Mouse (Mus musculus): ENCODE data around the gene Dnajc15. TPM values are rescaled to one million over a fixed set of nuclear protein-coding genes. Genes with fewer than 3 reads are reported as not detected.

Dnajc15 gene
- polyA plus RNA-seq, 1 experiment from 2014 or later = 131 TPM

DNA sequence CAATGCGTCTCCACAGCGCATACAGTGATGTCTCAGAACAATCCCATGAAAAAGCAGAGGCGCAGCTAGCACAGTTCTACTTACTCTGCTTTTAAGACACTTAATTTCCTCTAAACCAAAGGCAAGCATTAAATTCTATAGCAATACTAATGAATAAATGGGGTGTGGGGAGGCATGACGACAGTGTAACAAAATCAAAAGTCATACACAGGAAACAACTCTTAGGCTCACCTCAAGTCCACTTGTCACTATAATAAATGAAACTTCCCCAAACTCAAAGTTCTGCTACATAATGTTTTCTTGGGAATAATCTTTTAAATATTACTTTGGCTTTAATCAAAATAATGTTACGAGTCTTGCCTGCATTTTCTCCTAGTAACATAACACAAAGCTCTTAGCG is 10.4 kb downstream of the Dnajc15 start:
- H3K27ac ChIP-seq (ENCODE audit: low read length) = no peak overlapping the region
- no peaks in the 10 kb centered on the region for H3K36me3 ChIP-seq (ENCODE audit: insufficient read depth, low read length)
- no peaks in the 10 kb centered on the region for H3K4me1 ChIP-seq (ENCODE audit: insufficient read depth, low read length)
- no peak overlapping the region for H3K9ac ChIP-seq (replicated peaks; ENCODE audit: low read length)
- 87% methylated on average over 6 of the region's 6 CpGs for WGBS
- ATAC-seq (ENCODE audit: low FRiP score, low TSS enrichment) = no peak
- no peaks in the 10 kb centered on the region for H3K27me3 ChIP-seq (ENCODE audit: insufficient read depth, low read length)
- H3K9me3 ChIP-seq (ENCODE audit: low read length) = no peaks in the 10 kb centered on the region
- no peak overlapping the region for H3K4me3 ChIP-seq (ENCODE audit: low read length)
- H3K4me2 ChIP-seq (replicated peaks; ENCODE audit: low read depth, low read length) = no peak overlapping the region

DNA sequence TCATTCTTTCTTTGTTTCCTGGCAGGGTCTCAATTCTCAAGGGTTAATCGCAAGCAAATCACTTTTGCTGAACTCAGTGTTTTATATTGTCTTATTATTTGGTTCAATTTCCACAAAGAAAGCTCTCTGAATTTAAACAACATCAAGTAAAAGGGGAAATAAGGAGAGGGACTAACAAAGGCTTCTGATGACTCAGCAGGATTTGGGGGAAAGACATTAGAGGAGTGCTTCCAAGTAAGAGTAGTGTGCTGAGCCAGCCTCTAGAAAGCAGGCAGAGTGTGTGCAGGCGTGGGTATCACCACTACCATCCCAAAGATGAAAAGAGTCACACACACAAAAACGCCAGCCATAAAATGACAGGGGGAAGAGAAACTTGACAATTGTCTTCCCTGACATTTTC is 10.9 kb downstream of the Dnajc15 start:
- Histone ChIP-seq H3K4me3 (ENCODE audit: low read length) (no peak overlapping the region), H3K9me3 (ENCODE audit: low read length) (no peaks in the 10 kb centered on the region), H3K27ac (ENCODE audit: low read length) (no peak overlapping the region), H3K27me3 (ENCODE audit: insufficient read depth, low read length) (no peaks in the 10 kb centered on the region), H3K4me1 (ENCODE audit: insufficient read depth, low read length) (no peaks in the 10 kb centered on the region), H3K36me3 (ENCODE audit: insufficient read depth, low read length) (no peaks in the 10 kb centered on the region), H3K4me2 (replicated peaks; ENCODE audit: low read depth, low read length) (no peak overlapping the region), H3K9ac (replicated peaks; ENCODE audit: low read length) (no peak overlapping the region)
- ATAC-seq (ENCODE audit: low FRiP score, low TSS enrichment) = no peak
- WGBS = 90% methylated on average over 3 of the region's 3 CpGs

- no peak overlapping the region for H3K4me2 ChIP-seq (replicated peaks; ENCODE audit: low read depth, low read length)
- no peaks in the 10 kb centered on the region for H3K36me3 ChIP-seq (ENCODE audit: insufficient read depth, low read length)
- H3K27ac ChIP-seq (ENCODE audit: low read length) = no peak overlapping the region
- H3K9me3 ChIP-seq (ENCODE audit: low read length) = no peaks in the 10 kb centered on the region
- H3K9ac ChIP-seq (replicated peaks; ENCODE audit: low read length) = no peak overlapping the region
- ATAC-seq (ENCODE audit: low FRiP score, low TSS enrichment) = no peak
- H3K27me3 ChIP-seq (ENCODE audit: insufficient read depth, low read length) = no peaks in the 10 kb centered on the region
- H3K4me3 ChIP-seq (ENCODE audit: low read length) = no peak overlapping the region
- H3K4me1 ChIP-seq (ENCODE audit: insufficient read depth, low read length) = no peaks in the 10 kb centered on the region
- 45% methylated on average over 5 of the region's 5 CpGs for WGBS
Observed at GRCm38 (mm10) chr14:77860841-77861560, 13.9 kb downstream of the Dnajc15 start.

GRCm38 (mm10) chr14:77859894-77860293 is 15.0 kb downstream of the Dnajc15 start:
- no peak for ATAC-seq (ENCODE audit: low FRiP score, low TSS enrichment)

DNA sequence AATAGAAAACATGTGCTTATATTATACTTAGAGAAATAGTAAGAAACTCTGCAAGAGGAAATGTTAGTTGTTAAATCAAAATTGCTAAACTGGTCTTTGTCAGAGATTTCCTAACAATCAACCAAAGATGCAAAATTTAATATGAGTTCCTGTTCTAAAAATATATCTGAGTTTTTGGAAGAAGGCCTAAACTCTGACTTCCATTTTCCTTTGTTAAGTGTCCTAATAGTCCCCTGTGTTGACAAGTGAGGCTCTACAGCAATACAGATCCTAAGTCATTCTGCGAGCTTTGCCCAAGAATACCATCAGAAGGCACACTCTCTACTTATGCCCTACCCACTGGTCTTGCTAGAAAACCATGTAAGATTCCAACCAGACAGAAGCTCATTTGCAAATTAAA is 21.0 kb downstream of the Dnajc15 start:
- H3K9me3 ChIP-seq (ENCODE audit: low read length) = no peaks in the 10 kb centered on the region
- H3K36me3 ChIP-seq (ENCODE audit: insufficient read depth, low read length) = peaks cover 10% of the 10 kb centered on the region
- H3K27me3 ChIP-seq (ENCODE audit: insufficient read depth, low read length) = no peaks in the 10 kb centered on the region
- no peak overlapping the region for H3K27ac ChIP-seq (ENCODE audit: low read length)
- 71% methylated on average over 1 of the region's 1 CpGs for WGBS
- ATAC-seq (ENCODE audit: low FRiP score, low TSS enrichment) = no peak
- no peak overlapping the region for H3K4me3 ChIP-seq (ENCODE audit: low read length)
- H3K9ac ChIP-seq (replicated peaks; ENCODE audit: low read length) = no peak overlapping the region
- no peaks in the 10 kb centered on the region for H3K4me1 ChIP-seq (ENCODE audit: insufficient read depth, low read length)
- H3K4me2 ChIP-seq (replicated peaks; ENCODE audit: low read depth, low read length) = no peak overlapping the region

More at GRCm38 (mm10) chr14:77859894-77860293, 15.0 kb downstream of the Dnajc15 start:
- Histone ChIP-seq H3K4me2 (replicated peaks; ENCODE audit: low read depth, low read length) (no peak overlapping the region), H3K9ac (replicated peaks; ENCODE audit: low read length) (no peak overlapping the region), H3K4me1 (ENCODE audit: insufficient read depth, low read length) (no peaks in the 10 kb centered on the region), H3K27me3 (ENCODE audit: insufficient read depth, low read length) (no peaks in the 10 kb centered on the region), H3K27ac (ENCODE audit: low read length) (no peak overlapping the region), H3K9me3 (ENCODE audit: low read length) (no peaks in the 10 kb centered on the region), H3K4me3 (ENCODE audit: low read length) (no peak overlapping the region), H3K36me3 (ENCODE audit: insufficient read depth, low read length) (0 out of 2 replicates have a peak, but pooled peaks cover 2% of the 10 kb centered on the region)
- WGBS = 88% methylated on average over 1 of the region's 1 CpGs

GRCm38 (mm10) chr14:77849852-77850251 is 25.1 kb downstream of the Dnajc15 start:
- ATAC-seq (ENCODE audit: low FRiP score, low TSS enrichment) = peak; percentile 35; the same call in 1 of the 2 replicates
- Histone ChIP-seq H3K36me3 (ENCODE audit: insufficient read depth, low read length) (peaks cover 8% of the 10 kb centered on the region), H3K27me3 (ENCODE audit: insufficient read depth, low read length) (no peaks in the 10 kb centered on the region), H3K4me1 (ENCODE audit: insufficient read depth, low read length) (peaks cover 12% of the 10 kb centered on the region), H3K9ac (replicated peaks; ENCODE audit: low read length) (no peak overlapping the region), H3K27ac (ENCODE audit: low read length) (no peak overlapping the region), H3K4me2 (replicated peaks; ENCODE audit: low read depth, low read length) (no peak overlapping the region), H3K4me3 (ENCODE audit: low read length) (no peak overlapping the region), H3K9me3 (ENCODE audit: low read length) (no peaks in the 10 kb centered on the region)
- WGBS = 69% methylated on average over 7 of the region's 7 CpGs

DNA sequence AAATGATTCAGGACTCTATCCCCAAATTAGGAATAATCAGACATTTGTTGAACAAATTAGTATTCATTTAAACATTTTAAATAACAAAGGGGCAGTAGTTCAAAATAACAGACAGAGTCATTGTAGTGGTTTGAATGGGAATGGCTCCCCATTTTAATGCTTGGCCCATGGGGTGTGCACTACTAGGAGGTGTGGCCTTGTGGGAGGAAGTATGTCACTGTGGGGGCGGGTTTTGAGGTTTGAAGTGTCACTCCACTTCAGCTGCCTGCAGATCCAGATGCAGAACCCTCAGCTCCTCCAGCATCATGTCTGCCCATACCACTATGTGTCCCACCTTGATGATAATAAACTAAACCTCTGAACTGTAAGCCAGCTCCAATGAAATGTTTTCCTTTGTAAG is 26.6 kb downstream of the Dnajc15 start:
- no peak overlapping the region for H3K4me2 ChIP-seq (replicated peaks; ENCODE audit: low read depth, low read length)
- peaks cover 12% of the 10 kb centered on the region for H3K4me1 ChIP-seq (ENCODE audit: insufficient read depth, low read length)
- H3K27me3 ChIP-seq (ENCODE audit: insufficient read depth, low read length) = no peaks in the 10 kb centered on the region
- WGBS = 88% methylated on average over 1 of the region's 1 CpGs
- H3K9me3 ChIP-seq (ENCODE audit: low read length) = no peaks in the 10 kb centered on the region
- H3K36me3 ChIP-seq (ENCODE audit: insufficient read depth, low read length) = peaks cover 8% of the 10 kb centered on the region
- no peak overlapping the region for H3K4me3 ChIP-seq (ENCODE audit: low read length)
- no peak overlapping the region for H3K27ac ChIP-seq (ENCODE audit: low read length)
- no peak overlapping the region for H3K9ac ChIP-seq (replicated peaks; ENCODE audit: low read length)
- no peak for ATAC-seq (ENCODE audit: low FRiP score, low TSS enrichment)

GRCm38 (mm10) chr14:77846206-77846605 is 28.7 kb downstream of the Dnajc15 start:
- H3K4me2 ChIP-seq (replicated peaks; ENCODE audit: low read depth, low read length) = no peak overlapping the region
- no peaks in the 10 kb centered on the region for H3K27me3 ChIP-seq (ENCODE audit: insufficient read depth, low read length)
- peaks cover 12% of the 10 kb centered on the region for H3K4me1 ChIP-seq (ENCODE audit: insufficient read depth, low read length)
- H3K9me3 ChIP-seq (ENCODE audit: low read length) = no peaks in the 10 kb centered on the region
- no peak overlapping the region; the same call in 1 of the 2 replicates for H3K27ac ChIP-seq (ENCODE audit: low read length)
- 42% methylated on average over 4 of the region's 4 CpGs for WGBS
- H3K9ac ChIP-seq (replicated peaks; ENCODE audit: low read length) = no peak overlapping the region
- no peak overlapping the region for H3K4me3 ChIP-seq (ENCODE audit: low read length)
- H3K36me3 ChIP-seq (ENCODE audit: insufficient read depth, low read length) = no peaks in the 10 kb centered on the region
- peak; percentile 82; the same call in 1 of the 2 replicates for ATAC-seq (ENCODE audit: low FRiP score, low TSS enrichment)

GRCm38 (mm10) chr14:77845479-77845878 is 29.4 kb downstream of the Dnajc15 start:
- H3K4me1 ChIP-seq (ENCODE audit: insufficient read depth, low read length) = peaks cover 12% of the 10 kb centered on the region
- WGBS = 84% methylated on average over 1 of the region's 1 CpGs
- ATAC-seq (ENCODE audit: low FRiP score, low TSS enrichment) = no peak

DNA sequence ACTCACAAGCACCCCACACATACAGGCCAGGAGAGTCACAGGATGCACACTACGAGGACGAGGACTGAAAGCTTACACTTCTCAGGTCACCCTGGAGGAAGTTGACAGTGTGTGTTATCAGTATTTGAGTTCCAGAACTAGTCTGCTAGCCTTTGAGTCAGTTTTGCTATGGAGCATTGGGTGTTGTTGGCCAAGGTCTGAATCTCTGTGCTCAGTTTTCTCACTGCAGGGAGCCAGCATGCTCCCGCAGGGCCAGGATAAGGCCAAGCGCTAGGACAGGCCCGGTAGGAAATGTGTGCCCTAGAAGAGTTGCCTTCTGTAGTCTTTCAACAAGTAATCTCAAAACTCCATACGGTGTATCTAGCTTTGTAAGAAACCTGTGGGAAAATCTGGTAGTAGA is 34.4 kb downstream of the Dnajc15 start:
- Histone ChIP-seq H3K27me3 (ENCODE audit: insufficient read depth, low read length) (no peaks in the 10 kb centered on the region), H3K4me3 (ENCODE audit: low read length) (no peak overlapping the region), H3K27ac (ENCODE audit: low read length) (no peak overlapping the region), H3K4me1 (ENCODE audit: insufficient read depth, low read length) (peaks cover 4% of the 10 kb centered on the region), H3K4me2 (replicated peaks; ENCODE audit: low read depth, low read length) (no peak overlapping the region), H3K9me3 (ENCODE audit: low read length) (no peaks in the 10 kb centered on the region), H3K9ac (replicated peaks; ENCODE audit: low read length) (no peak overlapping the region), H3K36me3 (ENCODE audit: insufficient read depth, low read length) (no peaks in the 10 kb centered on the region)
- WGBS = 84% methylated on average over 6 of the region's 6 CpGs
- ATAC-seq (ENCODE audit: low FRiP score, low TSS enrichment) = no peak

More at GRCm38 (mm10) chr14:77845479-77845878, 29.4 kb downstream of the Dnajc15 start:
- no peaks in the 10 kb centered on the region for H3K36me3 ChIP-seq (ENCODE audit: insufficient read depth, low read length)
- H3K4me3 ChIP-seq (ENCODE audit: low read length) = no peak overlapping the region
- no peaks in the 10 kb centered on the region for H3K9me3 ChIP-seq (ENCODE audit: low read length)
- no peak overlapping the region for H3K4me2 ChIP-seq (replicated peaks; ENCODE audit: low read depth, low read length)
- H3K9ac ChIP-seq (replicated peaks; ENCODE audit: low read length) = no peak overlapping the region
- no peak overlapping the region; the same call in 1 of the 2 replicates for H3K27ac ChIP-seq (ENCODE audit: low read length)
- no peaks in the 10 kb centered on the region for H3K27me3 ChIP-seq (ENCODE audit: insufficient read depth, low read length)
